Mouse (Mus musculus) adrenal gland, postnatal 25 days (tissue): ENCODE measurements around the gene Kirrel2. TPM values are rescaled to one million over a fixed set of nuclear protein-coding genes. Genes with fewer than 3 reads are reported as not detected.

ENCODE experiments used
- DNase-seq: peaks from one replicate; pipeline ENCODE4 v3.0.0; 2021; ENCODE audit warnings: mixed read lengths
- total RNA-seq: library from RNA; stranded (reverse); gene quantifications from 2 replicates; pipeline ENCODE4 v1.2.3, GENCODE M21; 2021

Gene Kirrel2
- total RNA-seq, 1 experiment from 2014 or later = not detected

- no peak for DNase-seq
Measured at GRCm38 (mm10) chr7:30413596-30413995, 43.9 kb downstream of the Kirrel2 start, which contains the start of gene Tyrobp. Gene Tyrobp, plus strand, starts transcription at chr7:30413760.

- DNase-seq = no peak
Measured at GRCm38 (mm10) chr7:30412735-30413147, 44.7 kb downstream of the Kirrel2 start.

- DNase-seq = no peak
Measured at GRCm38 (mm10) chr7:30411023-30411422, 46.5 kb downstream of the Kirrel2 start.

GRCm38 (mm10) chr7:30409789-30410188 is 47.7 kb downstream of the Kirrel2 start:
- DNase-seq = no peak

- no peak for DNase-seq
Measured at GRCm38 (mm10) chr7:30408639-30409038, 48.9 kb downstream of the Kirrel2 start.

- no peak for DNase-seq
Measured at GRCm38 (mm10) chr7:30402343-30402742, 55.1 kb downstream of the Kirrel2 start.

- DNase-seq = no peak
Measured at GRCm38 (mm10) chr7:30399671-30400070, 57.8 kb downstream of the Kirrel2 start.

Other genes with a start within 250 kb of the Kirrel2 start
- gene Polr2i, start 225.7 kb downstream of the Kirrel2 start, total RNA-seq = 63.2 and 71.6 TPM in 2 replicates
- gene Tbcb, start 225.4 kb downstream of the Kirrel2 start, total RNA-seq = 77.0 and 86.6 TPM in 2 replicates
- not detected in 2 replicates for gene Ovol3, start 222.0 kb downstream of the Kirrel2 start, total RNA-seq
- gene Thap8, start 177.6 kb downstream of the Kirrel2 start, total RNA-seq = 1.2 TPM in 1 of 2 replicates, not detected in the other
- 7.2 and 8.4 TPM in 2 replicates for gene Wdr62, start 177.3 kb downstream of the Kirrel2 start, total RNA-seq
- gene Clip3, start 166.0 kb downstream of the Kirrel2 start, total RNA-seq = 21.1 and 29.5 TPM in 2 replicates
- 51.6 and 59.2 TPM in 2 replicates for gene Alkbh6, start 149.0 kb downstream of the Kirrel2 start, total RNA-seq
- gene Syne4, start 142.9 kb downstream of the Kirrel2 start, total RNA-seq = 29.0 and 41.3 TPM in 2 replicates
- 1.5 and 2.0 TPM in 2 replicates for gene E130208F15Rik, start 135.9 kb downstream of the Kirrel2 start, total RNA-seq
- 13.1 and 14.1 TPM in 2 replicates for gene Sdhaf1, start 133.8 kb downstream of the Kirrel2 start, total RNA-seq
- gene Lrfn3, start 94.9 kb downstream of the Kirrel2 start, total RNA-seq = 16.6 and 19.4 TPM in 2 replicates
- gene Tyrobp, start 43.9 kb downstream of the Kirrel2 start, total RNA-seq = 14.9 and 15.0 TPM in 2 replicates
- 2.6 TPM in 1 of 2 replicates, not detected in the other for gene Hcst, start 37.8 kb downstream of the Kirrel2 start, total RNA-seq
- gene Nfkbid, start 36.0 kb downstream of the Kirrel2 start, total RNA-seq = 1.2 and 2.1 TPM in 2 replicates
- 19.6 and 29.9 TPM in 2 replicates for gene Aplp1, start 12.2 kb downstream of the Kirrel2 start, total RNA-seq
- not detected in 2 replicates for gene Nphs1, start 625 bp upstream of the Kirrel2 start, total RNA-seq
- gene Prodh2, start 35.9 kb upstream of the Kirrel2 start, total RNA-seq = 1.6 TPM in 1 of 2 replicates, not detected in the other
- 5.6 and 7.4 TPM in 2 replicates for gene Arhgap33, start 77.4 kb upstream of the Kirrel2 start, total RNA-seq
- gene Hspb6, start 94.5 kb upstream of the Kirrel2 start, total RNA-seq = 30.2 and 33.5 TPM in 2 replicates
- 14.8 TPM in 2 replicates for gene Proser3, start 94.6 kb upstream of the Kirrel2 start, total RNA-seq
- 56.9 and 67.6 TPM in 2 replicates for gene Lin37, start 102.1 kb upstream of the Kirrel2 start, total RNA-seq
- gene U2af1l4, start 105.6 kb upstream of the Kirrel2 start, total RNA-seq = 71.9 and 81.8 TPM in 2 replicates
- 6.3 and 8.0 TPM in 2 replicates for gene Gm49396, start 105.7 kb upstream of the Kirrel2 start, total RNA-seq
- gene Psenen, start 105.9 kb upstream of the Kirrel2 start, total RNA-seq = 148 and 160 TPM in 2 replicates
- 4.4 and 6.7 TPM in 2 replicates for gene Igflr1, start 107.7 kb upstream of the Kirrel2 start, total RNA-seq
- 60.7 and 73.7 TPM in 2 replicates for gene Kmt2b, start 131.0 kb upstream of the Kirrel2 start, total RNA-seq
- gene Zbtb32, start 141.2 kb upstream of the Kirrel2 start, total RNA-seq = 0.33 and 0.71 TPM in 2 replicates
- 0.36 TPM in 1 of 2 replicates, not detected in the other for gene Upk1a, start 155.2 kb upstream of the Kirrel2 start, total RNA-seq
- gene Cox6b1, start 168.5 kb upstream of the Kirrel2 start, total RNA-seq = 1,003 and 1,219 TPM in 2 replicates
- not detected in 2 replicates for gene Etv2, start 178.2 kb upstream of the Kirrel2 start, total RNA-seq
- gene Rbm42, start 192.6 kb upstream of the Kirrel2 start, total RNA-seq = 78.4 and 87.5 TPM in 2 replicates
- gene Haus5, start 207.3 kb upstream of the Kirrel2 start, total RNA-seq = 12.6 and 13.5 TPM in 2 replicates
- not detected in 2 replicates for gene Pmis2, start 213.9 kb upstream of the Kirrel2 start, total RNA-seq
- gene 2200002J24Rik, start 241.2 kb upstream of the Kirrel2 start, total RNA-seq = 5.5 and 11.1 TPM in 2 replicates